Mouse (Mus musculus): ENCODE data around the gene Arhgap21.

DNA sequence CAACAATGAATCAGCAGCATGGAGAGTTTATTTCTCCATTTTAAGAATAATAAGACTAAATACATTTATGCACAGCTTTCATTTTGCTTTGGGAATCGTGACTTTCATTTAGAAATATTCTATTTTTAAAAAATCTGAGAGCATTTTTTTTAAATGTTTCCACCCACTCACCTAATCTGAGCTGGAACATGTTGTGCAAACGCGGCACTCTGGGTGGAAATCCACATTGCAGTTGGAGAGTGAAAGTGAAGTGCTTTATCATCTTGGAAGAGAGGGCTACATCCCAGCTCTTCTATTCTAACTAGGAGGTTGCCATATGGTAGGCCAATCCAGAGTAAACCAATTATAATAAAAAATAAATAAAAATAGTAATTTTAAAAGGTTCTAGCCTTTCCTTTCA is 4.8 kb upstream of the Arhgap21 start:
- TF ChIP-seq GATA1 (IDR thresholded peaks at IDR 0.05; ENCODE audit: borderline replicate concordance, low read length) (no peak), FLI1 (IDR thresholded peaks at IDR 0.05; ENCODE audit: low read length) (no peak)

Measured in megakaryocyte, embryonic 14.5 days (primary cell).